12 mouse cellular contexts compared by ENCODE assay signal in the genomic region with DNA sequence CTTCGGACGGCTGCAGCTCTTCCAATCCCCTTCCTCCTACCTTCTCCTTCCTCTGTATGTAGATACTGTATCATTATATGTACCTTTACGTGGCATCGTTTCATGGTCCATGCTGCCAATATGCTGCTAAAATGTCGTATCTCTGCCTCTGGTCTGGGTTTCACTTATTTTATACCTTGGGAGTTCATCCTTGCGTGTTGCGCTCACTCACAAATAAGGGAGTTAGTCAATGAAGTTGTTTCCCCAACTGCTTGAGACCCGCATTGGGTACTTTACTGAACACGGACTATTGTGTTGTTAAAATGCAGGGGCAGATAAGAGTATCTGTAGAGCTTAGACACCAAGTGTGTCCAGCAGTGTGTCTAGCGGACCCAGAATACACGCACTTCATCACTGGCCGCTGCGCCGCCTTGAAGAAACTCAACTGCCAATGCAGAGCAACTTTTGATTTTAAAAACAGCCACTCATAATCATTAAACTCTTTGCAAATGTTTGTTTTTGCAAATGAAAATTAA. TPM values are rescaled to one million over a fixed set of nuclear protein-coding genes. Genes with fewer than 3 reads are reported as not detected.
DNase-seq lines count a peak whose midpoint lies in the region; ATAC-seq lines count a peak whose summit lies in the region.
"Had no signal": no experiment of that assay in that cellular context is flagged by ENCODE, and none has a peak within 500 bp of the region (broad histone marks: within the 10 kb centered on the region; RNA-seq: fewer than 3 reads in every experiment).

No protein-coding gene starts in this region.

- peaks cover 28% of the 10 kb centered on the region for H3K4me1 ChIP-seq in heart, embryonic 15.5 days (replicated peaks)
- H3K4me1 ChIP-seq in hindbrain, embryonic 15.5 days (replicated peaks): peaks cover 42% of the 10 kb centered on the region
- peaks cover 14% of the 10 kb centered on the region; the same call in 1 of the 2 replicates for H3K4me1 ChIP-seq in neural tube, embryonic 11.5 days (ENCODE audit: control insufficient read depth, insufficient read depth, low read length)

- ATAC-seq in heart, embryonic 15.5 days (replicated peaks; ENCODE audit: insufficient number of reproducible peaks, insufficient read depth, low FRiP score, low read depth): no peak
- ATAC-seq in hindbrain, embryonic 15.5 days (ENCODE audit: low FRiP score, low read depth): no peak
- no peak for ATAC-seq in neural tube, embryonic 11.5 days (ENCODE audit: insufficient read depth, low FRiP score, low TSS enrichment)

- no peaks in the 10 kb centered on the region for H3K36me3 ChIP-seq in heart, embryonic 15.5 days
- H3K36me3 ChIP-seq in hindbrain, embryonic 15.5 days: no peaks in the 10 kb centered on the region
- H3K36me3 ChIP-seq in neural tube, embryonic 11.5 days (ENCODE audit: control insufficient read depth, insufficient read depth, low read length): no peaks in the 10 kb centered on the region
- H3K36me3 ChIP-seq: liver, embryonic 15.5 days had no signal

- H3K9ac ChIP-seq in heart, embryonic 15.5 days: no peak overlapping the region
- no peak overlapping the region for H3K9ac ChIP-seq in hindbrain, embryonic 15.5 days
- H3K9ac ChIP-seq in neural tube, embryonic 11.5 days (ENCODE audit: low read length): no peak overlapping the region
- H3K9ac ChIP-seq: liver, embryonic 15.5 days had no signal

- no peak for DNase-seq in heart, adult 8-10 months (ENCODE audit: low spot score)
- DNase-seq in embryo, embryonic 11 days: peak; percentile 27
- peak; percentile 30 for DNase-seq in neural tube, embryonic 11.5 days (ENCODE audit: low spot score)
- DNase-seq in cerebellum, adult 8-10 months: no peak
- DNase-seq in natural killer cell, adult 2 months (ENCODE audit: low spot score in 2 of 2): no peak
- DNase-seq: heart, adult 11 months; kidney, adult 2 months had no signal

- peak overlapping the region; percentile 56; the same call in 1 of the 2 replicates for H3K4me3 ChIP-seq in heart, embryonic 15.5 days
- peak overlapping the region; percentile 39 for H3K4me3 ChIP-seq in hindbrain, embryonic 15.5 days
- H3K4me3 ChIP-seq in neural tube, embryonic 11.5 days (ENCODE audit: low read depth, low read length): peak overlapping the region; percentile 31; the same call in 1 of the 2 replicates
- H3K4me3 ChIP-seq: liver, embryonic 15.5 days had no signal

- WGBS in heart, embryonic 15.5 days: 9% methylated on average over 14 of the region's 14 CpGs
- WGBS in hindbrain, embryonic 15.5 days: 2% methylated on average over 14 of the region's 14 CpGs
- WGBS in neural tube, embryonic 11.5 days: 2% methylated on average over 14 of the region's 14 CpGs

- H3K4me2 ChIP-seq in heart, embryonic 15.5 days: peak overlapping the region; percentile 97; the same call in 1 of the 2 replicates
- peak overlapping the region; percentile 59; the same call in 1 of the 2 replicates for H3K4me2 ChIP-seq in hindbrain, embryonic 15.5 days
- H3K4me2 ChIP-seq in neural tube, embryonic 11.5 days (ENCODE audit: low read depth): no peak overlapping the region

- no peak overlapping the region for H3K27ac ChIP-seq in heart, embryonic 15.5 days
- no peak overlapping the region for H3K27ac ChIP-seq in hindbrain, embryonic 15.5 days (replicated peaks)
- H3K27ac ChIP-seq in neural tube, embryonic 11.5 days (ENCODE audit: low read depth, low read length): no peak overlapping the region
- H3K27ac ChIP-seq: liver, embryonic 15.5 days had no signal

- peaks cover 82% of the 10 kb centered on the region for H3K27me3 ChIP-seq in heart, embryonic 15.5 days
- H3K27me3 ChIP-seq in hindbrain, embryonic 15.5 days: peaks cover 74% of the 10 kb centered on the region
- peaks cover 85% of the 10 kb centered on the region for H3K27me3 ChIP-seq in neural tube, embryonic 11.5 days (ENCODE audit: control insufficient read depth, insufficient read depth, low read length)
- H3K27me3 ChIP-seq: CH12.LX had no signal

- H3K9me3 ChIP-seq in heart, embryonic 15.5 days (replicated peaks): no peaks in the 10 kb centered on the region
- no peaks in the 10 kb centered on the region for H3K9me3 ChIP-seq in hindbrain, embryonic 15.5 days
- no peaks in the 10 kb centered on the region for H3K9me3 ChIP-seq in neural tube, embryonic 11.5 days (ENCODE audit: control insufficient read depth, low read length)
- H3K9me3 ChIP-seq: liver, embryonic 15.5 days had no signal

RNA-seq across cellular contexts. Expression of a gene that starts 1.6 kb away (rescaled TPM):
- polyA plus RNA-seq in heart, embryonic 15.5 days (2015; fragmentation: Nextera tagmentation; extraction: Ambion mirVana): 0.06 TPM in 1 of 2 replicates, not detected in the other
- not detected for total RNA-seq in heart, adult 8-10 months (2022)
- polyA plus RNA-seq in hindbrain, embryonic 15.5 days (2015; fragmentation: Nextera tagmentation; extraction: Ambion mirVana): 13.9 and 17.5 TPM in 2 replicates
- 15.3 and 16.9 TPM in 2 replicates for polyA plus RNA-seq in neural tube, embryonic 11.5 days (2014; fragmentation: Nextera tagmentation; extraction: Ambion mirVana)
- total RNA-seq: CH12.LX; layer of hippocampus, postnatal 14 days had no signal
- polyA plus RNA-seq: kidney, adult 2 months; liver, embryonic 15.5 days had no signal

Comparison
In these comparisons a context has a peak if more than half of its experiments do, and no peak if none do; other contexts are left out.
1. DNase-seq: peak in embryo, embryonic 11 days (single experiment) and neural tube, embryonic 11.5 days (single experiment); none in heart, adult 8-10 months (single experiment), cerebellum, adult 8-10 months (single experiment) and natural killer cell, adult 2 months (0 of 2).
2. RNA of a gene that starts 1.6 kb away (polyA plus RNA-seq): 13.9 to 17.5 TPM in hindbrain, embryonic 15.5 days and 15.3 to 16.9 TPM in neural tube, embryonic 11.5 days; 0.06 TPM in heart, embryonic 15.5 days; every median in the first group is over 10 times any median in the second.
3. Peak in every context shown above with its lines, with median percentiles within 50 percentile points of each other: H3K4me3 ChIP-seq.